Mouse (Mus musculus) forebrain, embryonic 16.5 days (tissue): ENCODE measurements at regions not wholly inside any gene's neighbourhood (a gene's known extent, or its start where the extent isn't known, plus 50 kb on each side); places are given as distances from the start of the nearest gene placed in this dataset.

Experiments used
- ATAC-seq: fragments of 200-750 bp; cut with Nextera tagmentation; 2 replicates; pipeline ENCODE4 v1.8.0; 2017; ENCODE audit warnings: mild to moderate bottlenecking, moderate library complexity
- H3K27ac ChIP-seq: fragments of 300-500 bp; sonication (generic); 2 replicates; pipeline ENCODE4 v1.5.1; 2014; ENCODE audit warnings: low read length, control low read depth
- H3K27me3 ChIP-seq: fragments of 300-500 bp; sonication (generic); replicated peaks from 2 replicates; pipeline ENCODE4 v1.6.1; 2014; ENCODE audit warnings: low read length; ENCODE audit not compliant: control insufficient read depth, insufficient read depth
- H3K36me3 ChIP-seq: fragments of 300-500 bp; sonication (generic); 2 replicates; pipeline ENCODE4 v1.6.1; 2014; ENCODE audit not compliant: control insufficient read depth, insufficient read depth
- H3K4me1 ChIP-seq: fragments of 300-500 bp; sonication (generic); replicated peaks from 2 replicates; pipeline ENCODE4 v1.6.1; 2014; ENCODE audit warnings: low read length; ENCODE audit not compliant: control insufficient read depth, insufficient read depth
- H3K4me2 ChIP-seq: fragments of 300-500 bp; sonication (generic); 2 replicates; pipeline ENCODE4 v1.6.1; 2014; ENCODE audit warnings: mild to moderate bottlenecking, low read length, control low read depth
- H3K4me3 ChIP-seq: fragments of 300-500 bp; sonication (generic); replicated peaks from 2 replicates; pipeline ENCODE4 v1.5.1; 2014; ENCODE audit warnings: mild to moderate bottlenecking, low read length, control low read depth
- H3K9ac ChIP-seq: fragments of 300-500 bp; sonication (generic); replicated peaks from 2 replicates; pipeline ENCODE4 v1.6.1; 2014; ENCODE audit warnings: low read depth, low read length, control low read depth
- H3K9me3 ChIP-seq: fragments of 300-500 bp; sonication (generic); 2 replicates; pipeline ENCODE4 v1.6.1; 2016; ENCODE audit warnings: low read length; ENCODE audit not compliant: control insufficient read depth
- WGBS: fragments of 180-500 bp; shearing (Covaris S2); extraction: QIAGEN DNeasy Blood & Tissue Kit; methylation state at CpG from one replicate; pipeline ENCODE4 v1.1.7; 2014; 5-methylcytosine and 5-hydroxymethylcytosine counted together

GRCm38 (mm10) chr5:119023947-119024346 is 463.5 kb downstream of the Med13l start:
- Histone ChIP-seq H3K4me3 (no peak overlapping the region), H3K4me2 (no peak overlapping the region), H3K4me1 (no peaks in the 10 kb centered on the region), H3K9ac (no peak overlapping the region), H3K36me3 (no peaks in the 10 kb centered on the region), H3K27ac (no peak overlapping the region), H3K27me3 (no peaks in the 10 kb centered on the region), H3K9me3 (no peaks in the 10 kb centered on the region)
- 78% methylated on average over 8 of the region's 8 CpGs for WGBS
- no peak for ATAC-seq

DNA sequence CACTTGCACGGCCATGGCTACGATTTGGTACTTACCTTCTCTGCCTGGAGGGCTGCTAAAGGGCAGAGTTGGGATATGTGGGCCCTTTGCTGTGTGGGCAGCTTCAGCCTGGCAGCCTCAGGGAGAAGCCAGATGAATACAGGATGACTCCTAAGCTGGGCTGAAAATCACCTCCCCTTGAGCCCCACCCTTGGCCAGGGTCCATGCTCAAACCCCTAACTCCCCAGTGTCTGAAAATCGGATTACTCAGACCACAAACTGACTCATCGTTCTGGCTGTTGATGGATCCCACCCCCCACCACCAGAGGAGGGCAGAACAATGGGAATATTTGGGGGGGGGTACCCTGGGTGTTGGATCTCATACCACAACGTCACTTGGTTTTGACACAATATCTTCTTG is 471.6 kb downstream of the Med13l start:
- ATAC-seq: no peak
- Histone ChIP-seq H3K4me2 (no peak overlapping the region), H3K36me3 (no peaks in the 10 kb centered on the region)

DNA sequence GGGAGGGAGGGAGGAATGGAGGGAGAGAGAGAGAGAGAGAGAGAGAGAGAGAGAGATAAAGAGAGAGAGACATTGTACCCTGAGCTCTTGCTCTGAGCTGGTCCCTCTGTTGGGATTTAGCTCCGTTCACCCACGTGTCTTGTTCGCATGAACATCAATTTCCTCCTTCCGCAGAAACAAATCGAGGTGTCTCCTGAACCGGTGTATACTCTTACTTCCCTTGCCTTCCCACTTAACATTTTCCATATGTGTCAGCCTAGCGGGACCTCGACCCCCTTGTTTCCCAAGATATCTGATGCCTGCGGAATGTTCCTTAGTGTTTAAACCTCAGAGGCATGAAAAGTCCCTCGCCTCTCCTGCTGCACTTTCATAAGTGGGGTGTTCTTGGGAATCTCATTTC is 484.1 kb downstream of the Med13l start:
- no peaks in the 10 kb centered on the region for H3K36me3 ChIP-seq
- no peak overlapping the region for H3K9ac ChIP-seq
- no peak overlapping the region for H3K4me3 ChIP-seq
- ATAC-seq: no peak
- H3K4me2 ChIP-seq: no peak overlapping the region
- no peak overlapping the region for H3K27ac ChIP-seq
- no peaks in the 10 kb centered on the region for H3K4me1 ChIP-seq
- no peaks in the 10 kb centered on the region for H3K27me3 ChIP-seq
- no peaks in the 10 kb centered on the region for H3K9me3 ChIP-seq
- 94% methylated on average over 10 of the region's 10 CpGs for WGBS

More for the DNA sequence above, 471.6 kb downstream of the Med13l start:
- Histone ChIP-seq H3K9me3 (no peaks in the 10 kb centered on the region), H3K27ac (no peak overlapping the region), H3K9ac (no peak overlapping the region), H3K4me3 (no peak overlapping the region), H3K4me1 (no peaks in the 10 kb centered on the region), H3K27me3 (no peaks in the 10 kb centered on the region)
- WGBS: 85% methylated on average over 5 of the region's 5 CpGs

DNA sequence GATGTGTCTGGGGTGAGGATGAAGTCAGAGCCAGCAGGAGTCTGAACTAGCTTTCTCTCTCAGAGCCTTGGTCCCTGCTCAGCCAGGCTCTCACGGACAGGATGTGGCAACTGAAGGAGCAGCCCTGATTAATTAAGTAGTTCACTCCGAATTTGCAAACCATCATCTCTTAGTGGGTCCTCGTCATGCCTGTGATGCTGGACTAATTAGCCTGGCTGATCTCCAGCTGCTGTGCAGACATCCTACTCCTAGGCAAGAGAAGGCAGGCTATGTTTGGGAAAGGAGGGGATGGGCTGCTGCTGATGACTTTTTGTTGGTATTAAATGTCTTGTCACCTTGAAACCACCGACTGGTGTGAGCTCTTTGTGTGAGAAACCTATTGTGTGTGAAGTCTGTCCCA is 487.1 kb downstream of the Med13l start:
- 16% methylated on average over 4 of the region's 4 CpGs for WGBS
- Histone ChIP-seq H3K27ac (no peak overlapping the region), H3K9ac (no peak overlapping the region), H3K27me3 (no peaks in the 10 kb centered on the region), H3K4me3 (no peak overlapping the region), H3K9me3 (no peaks in the 10 kb centered on the region), H3K4me1 (no peaks in the 10 kb centered on the region), H3K36me3 (no peaks in the 10 kb centered on the region), H3K4me2 (no peak overlapping the region)
- no peak for ATAC-seq

GRCm38 (mm10) chr5:119052354-119052996 is 492.0 kb downstream of the Med13l start:
- peaks cover 6% of the 10 kb centered on the region; the same call in 1 of the 2 replicates for H3K4me1 ChIP-seq
- H3K27me3 ChIP-seq: 0 out of 2 replicates have a peak, but pooled peaks cover 2% of the 10 kb centered on the region
- no peaks in the 10 kb centered on the region for H3K9me3 ChIP-seq
- no peak overlapping the region for H3K4me2 ChIP-seq
- H3K4me3 ChIP-seq: no peak overlapping the region
- no peak for ATAC-seq
- WGBS: 85% methylated on average over 11 of the region's 11 CpGs
- no peak overlapping the region for H3K27ac ChIP-seq
- H3K9ac ChIP-seq: no peak overlapping the region
- no peaks in the 10 kb centered on the region for H3K36me3 ChIP-seq

- WGBS: 88% methylated on average over 8 of the region's 8 CpGs
- H3K9ac ChIP-seq: no peak overlapping the region
- ATAC-seq: no peak
- H3K36me3 ChIP-seq: no peaks in the 10 kb centered on the region
- no peak overlapping the region for H3K27ac ChIP-seq
- H3K27me3 ChIP-seq: 0 out of 2 replicates have a peak, but pooled peaks cover 2% of the 10 kb centered on the region
- no peak overlapping the region for H3K4me2 ChIP-seq
- peaks cover 6% of the 10 kb centered on the region; the same call in 1 of the 2 replicates for H3K4me1 ChIP-seq
- H3K4me3 ChIP-seq: no peak overlapping the region
- H3K9me3 ChIP-seq: no peaks in the 10 kb centered on the region
These were observed 493.3 kb downstream of the Med13l start for GRCm38 (mm10) chr5:119053738-119054137.

DNA sequence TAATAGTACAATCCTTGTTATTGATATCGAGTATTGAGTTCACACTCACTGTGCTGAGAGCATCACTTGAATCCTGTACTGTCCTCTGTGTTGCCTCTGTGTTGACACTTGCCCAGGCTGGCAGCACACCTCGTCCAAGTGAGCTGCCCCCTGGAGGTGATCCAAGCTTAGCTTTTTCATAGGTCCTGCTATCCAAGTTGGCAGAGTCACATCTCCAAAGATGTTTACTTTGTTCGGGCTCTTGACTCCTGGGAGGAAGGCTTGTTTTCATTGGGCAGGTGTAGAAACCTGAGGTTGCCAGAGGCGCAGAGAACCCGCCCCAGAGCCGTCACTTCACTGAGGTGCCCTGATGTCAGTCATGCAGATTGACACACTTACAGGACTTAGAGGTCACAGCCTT is 493.9 kb downstream of the Med13l start:
- ATAC-seq: no peak
- H3K4me2 ChIP-seq: no peak overlapping the region
- no peaks in the 10 kb centered on the region for H3K9me3 ChIP-seq
- no peak overlapping the region for H3K27ac ChIP-seq
- no peaks in the 10 kb centered on the region for H3K36me3 ChIP-seq
- 46% methylated on average over 6 of the region's 6 CpGs for WGBS
- H3K4me3 ChIP-seq: no peak overlapping the region
- 0 out of 2 replicates have a peak, but pooled peaks cover 2% of the 10 kb centered on the region for H3K27me3 ChIP-seq
- H3K4me1 ChIP-seq: peaks cover 6% of the 10 kb centered on the region; the same call in 1 of the 2 replicates
- no peak overlapping the region for H3K9ac ChIP-seq

- H3K9ac ChIP-seq: no peak overlapping the region
- no peak overlapping the region; the same call in 1 of the 2 replicates for H3K4me2 ChIP-seq
These were observed 495.0 kb downstream of the Med13l start for GRCm38 (mm10) chr5:119055430-119055829.

GRCm38 (mm10) chr5:119057813-119058212 is 497.3 kb downstream of the Med13l start:
- no peaks in the 10 kb centered on the region for H3K36me3 ChIP-seq
- H3K9me3 ChIP-seq: no peaks in the 10 kb centered on the region
- H3K27me3 ChIP-seq: 0 out of 2 replicates have a peak, but pooled peaks cover 2% of the 10 kb centered on the region
- no peak overlapping the region for H3K4me3 ChIP-seq
- H3K4me1 ChIP-seq: peaks cover 6% of the 10 kb centered on the region; the same call in 1 of the 2 replicates
- 86% methylated on average over 4 of the region's 4 CpGs for WGBS
- H3K27ac ChIP-seq: no peak overlapping the region
- no peak overlapping the region for H3K4me2 ChIP-seq
- no peak for ATAC-seq
- H3K9ac ChIP-seq: no peak overlapping the region

More at GRCm38 (mm10) chr5:119055430-119055829, 495.0 kb downstream of the Med13l start:
- WGBS: 2% methylated on average over 12 of the region's 12 CpGs
- Histone ChIP-seq H3K27me3 (0 out of 2 replicates have a peak, but pooled peaks cover 2% of the 10 kb centered on the region), H3K4me1 (peaks cover 6% of the 10 kb centered on the region; the same call in 1 of the 2 replicates), H3K36me3 (no peaks in the 10 kb centered on the region), H3K9me3 (no peaks in the 10 kb centered on the region), H3K27ac (no peak overlapping the region), H3K4me3 (no peak overlapping the region)
- no peak for ATAC-seq
